25 mouse cellular contexts compared by ENCODE assay signal in the genomic region with DNA sequence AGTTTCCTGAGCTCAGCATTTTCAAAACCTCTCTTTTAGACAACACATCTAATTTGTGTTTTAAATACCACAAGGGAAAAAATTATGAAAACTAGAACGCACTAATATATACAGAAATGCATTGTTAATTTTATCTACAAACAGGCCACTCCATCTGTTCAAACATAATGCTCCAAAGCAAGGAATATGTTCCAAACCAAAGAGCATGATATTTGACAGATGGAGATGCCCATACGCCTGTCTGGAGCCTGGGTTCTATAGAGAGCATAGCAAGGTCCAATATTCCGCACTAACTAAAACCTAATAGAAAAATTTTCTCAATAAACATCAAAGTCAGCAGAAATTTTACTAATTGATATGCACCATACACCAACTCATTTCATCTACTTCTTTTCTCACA.
"Had no signal": no experiment of that assay in that cellular context is flagged by ENCODE, and none has a peak within 500 bp of the region (broad histone marks: within the 10 kb centered on the region; RNA-seq: fewer than 3 reads in every experiment).

No protein-coding gene starts in this region.

- DNase-seq: kidney, postnatal 10 days; kidney, postnatal 36 days; layer of hippocampus, adult 9-11 months; liver; lung, adult 18-20 months; lung, postnatal 10 days; lung, postnatal 36 days; midbrain, embryonic 14.5 days; right cerebral cortex, adult 18-20 months; right cerebral cortex, postnatal 14 days; right cerebral cortex, postnatal 4 days; thymus, adult 2 months; thymus, postnatal 14 days; thymus, postnatal 4 days had no signal

- H3K27me3 ChIP-seq: kidney, embryonic 15.5 days; limb, embryonic 13.5 days; liver, embryonic 12.5 days; liver, embryonic 15.5 days; lung, embryonic 15.5 days; megakaryocyte, embryonic 14.5 days; neural tube, embryonic 12.5 days; neural tube, embryonic 15.5 days had no signal

- H3K36me3 ChIP-seq: kidney, embryonic 15.5 days; limb, embryonic 10.5 days; limb, embryonic 13.5 days; liver, embryonic 12.5 days; liver, embryonic 15.5 days; lung, embryonic 15.5 days; midbrain, embryonic 10.5 days; neural tube, embryonic 12.5 days; neural tube, embryonic 15.5 days had no signal

- H3K27ac ChIP-seq: kidney, embryonic 15.5 days; limb, embryonic 10.5 days; limb, embryonic 13.5 days; liver, embryonic 12.5 days; liver, embryonic 15.5 days; lung, embryonic 15.5 days; midbrain, embryonic 10.5 days; neural tube, embryonic 12.5 days; neural tube, embryonic 15.5 days; stomach, postnatal 0 days had no signal

- H3K9me3 ChIP-seq: kidney, embryonic 15.5 days; limb, embryonic 10.5 days; limb, embryonic 13.5 days; liver, embryonic 12.5 days; liver, embryonic 15.5 days; lung, embryonic 15.5 days; megakaryocyte, embryonic 14.5 days; midbrain, embryonic 10.5 days; neural tube, embryonic 12.5 days; neural tube, embryonic 15.5 days had no signal

- H3K4me3 ChIP-seq: kidney, embryonic 15.5 days; limb, embryonic 10.5 days; limb, embryonic 13.5 days; liver, embryonic 12.5 days; liver, embryonic 15.5 days; lung, embryonic 15.5 days; megakaryocyte, embryonic 14.5 days; midbrain, embryonic 10.5 days; neural tube, embryonic 12.5 days; neural tube, embryonic 15.5 days had no signal

- H3K9ac ChIP-seq: kidney, embryonic 15.5 days; limb, embryonic 13.5 days; liver, embryonic 12.5 days; liver, embryonic 15.5 days; lung, embryonic 15.5 days; neural tube, embryonic 12.5 days; neural tube, embryonic 15.5 days had no signal

- H3K4me1 ChIP-seq: kidney, embryonic 15.5 days; limb, embryonic 10.5 days; limb, embryonic 13.5 days; liver, embryonic 12.5 days; liver, embryonic 15.5 days; lung, embryonic 15.5 days; megakaryocyte, embryonic 14.5 days; midbrain, embryonic 10.5 days; neural tube, embryonic 12.5 days; neural tube, embryonic 15.5 days had no signal

- H3K4me2 ChIP-seq: kidney, embryonic 15.5 days; limb, embryonic 13.5 days; liver, embryonic 12.5 days; liver, embryonic 15.5 days; lung, embryonic 15.5 days; neural tube, embryonic 12.5 days; neural tube, embryonic 15.5 days had no signal

- ATAC-seq: liver, embryonic 12.5 days had no signal
